Mouse (Mus musculus): ENCODE data around the gene Wars2.

Gene Wars2

GRCm38 (mm10) chr3:99247996-99248801, 107.3 kb downstream of the Wars2 start:
- no peak for DNase-seq (ENCODE audit: low read depth, low spot score)

- DNase-seq (ENCODE audit: low read depth, low spot score), result no peak
Measured at GRCm38 (mm10) chr3:99248831-99249550, 108.1 kb downstream of the Wars2 start.

GRCm38 (mm10) chr3:99249551-99249870, 108.6 kb downstream of the Wars2 start:
- DNase-seq (ENCODE audit: low read depth, low spot score), result no peak

- DNase-seq (ENCODE audit: low read depth, low spot score), result peak; percentile 29
Measured at GRCm38 (mm10) chr3:99249906-99250305, 109.0 kb downstream of the Wars2 start.

GRCm38 (mm10) chr3:99251271-99252165, 110.7 kb downstream of the Wars2 start:
- DNase-seq (ENCODE audit: low read depth, low spot score), result no peak

GRCm38 (mm10) chr3:99252461-99253091, 111.7 kb downstream of the Wars2 start:
- no peak for DNase-seq (ENCODE audit: low read depth, low spot score)

GRCm38 (mm10) chr3:99253092-99253488, 112.2 kb downstream of the Wars2 start:
- peak; percentile 92 for DNase-seq (ENCODE audit: low read depth, low spot score)

GRCm38 (mm10) chr3:99253497-99254451, 112.9 kb downstream of the Wars2 start:
- DNase-seq (ENCODE audit: low read depth, low spot score), result peak; percentile 74

GRCm38 (mm10) chr3:99254559-99255151, 113.8 kb downstream of the Wars2 start:
- DNase-seq (ENCODE audit: low read depth, low spot score), result peak; percentile 60

- peak; percentile 32 for DNase-seq (ENCODE audit: low read depth, low spot score)
Measured at GRCm38 (mm10) chr3:99255411-99256365, 114.8 kb downstream of the Wars2 start.

- peak; percentile 35 for DNase-seq (ENCODE audit: low read depth, low spot score)
Measured at GRCm38 (mm10) chr3:99256366-99256750, 115.5 kb downstream of the Wars2 start.

GRCm38 (mm10) chr3:99256766-99257165, 115.9 kb downstream of the Wars2 start:
- peak; percentile 68 for DNase-seq (ENCODE audit: low read depth, low spot score)

GRCm38 (mm10) chr3:99257586-99258577, 117.0 kb downstream of the Wars2 start:
- no peak for DNase-seq (ENCODE audit: low read depth, low spot score)

- no peak for DNase-seq (ENCODE audit: low read depth, low spot score)
Measured at GRCm38 (mm10) chr3:99259741-99260270, 118.9 kb downstream of the Wars2 start.

GRCm38 (mm10) chr3:99260395-99260794, 119.5 kb downstream of the Wars2 start:
- DNase-seq (ENCODE audit: low read depth, low spot score), result no peak

- no peak for DNase-seq (ENCODE audit: low read depth, low spot score)
Measured at GRCm38 (mm10) chr3:99261371-99261791, 120.5 kb downstream of the Wars2 start.

- DNase-seq (ENCODE audit: low read depth, low spot score), result no peak
Measured at GRCm38 (mm10) chr3:99261986-99262385, 121.1 kb downstream of the Wars2 start.

Measured in 3T3-L1 (cell line).